Mouse (Mus musculus) right cerebral cortex, postnatal 14 days (tissue): ENCODE results near the gene Vwc2l.

ENCODE experiments used
- DNase-seq: peaks from one replicate; pipeline ENCODE4 v3.0.0; 2022

The Vwc2l gene

GRCm38 (mm10) chr1:70913071-70913470, 187.6 kb downstream of the Vwc2l start:
- no peak for DNase-seq

- no peak for DNase-seq
Observed at GRCm38 (mm10) chr1:70918173-70919036, 192.9 kb downstream of the Vwc2l start.

- DNase-seq = no peak
Observed at GRCm38 (mm10) chr1:70933016-70933415, 207.5 kb downstream of the Vwc2l start.
